Mouse (Mus musculus) G1E (cell line): ENCODE results near the gene Gpr68. TPM values are rescaled to one million over a fixed set of nuclear protein-coding genes. Genes with fewer than 3 reads are reported as not detected.

Source experiments
- ATAC-seq: 2 replicates; pipeline ENCODE4 v1.8.0; 2016; ENCODE audit warnings: mild to moderate bottlenecking; ENCODE audit not compliant: insufficient number of reproducible peaks, poor library complexity, low FRiP score, severe bottlenecking; ENCODE audit errors: extremely low read depth
- DNase-seq: peaks from one replicate; pipeline ENCODE4 v3.0.0; 2012; ENCODE audit warnings: low spot score
- H3K27me3 ChIP-seq: 2 replicates; pipeline ENCODE4 v1.6.1; 2012; ENCODE audit warnings: mild to moderate bottlenecking, low read length, inconsistent platforms; ENCODE audit not compliant: insufficient read depth
- H3K36me3 ChIP-seq: replicated peaks from 2 replicates; pipeline ENCODE3; 2012; ENCODE audit warnings: mild to moderate bottlenecking, inconsistent platforms
- H3K4me1 ChIP-seq: 2 replicates; pipeline ENCODE4 v1.6.1; 2012; ENCODE audit warnings: low read depth, low read length, inconsistent platforms, mixed read lengths; ENCODE audit not compliant: insufficient read depth
- H3K4me3 ChIP-seq: 2 replicates; pipeline ENCODE4 v1.5.1; 2012; ENCODE audit warnings: low read depth, mild to moderate bottlenecking, inconsistent platforms, low read length, moderate library complexity, mixed read lengths
- H3K9me3 ChIP-seq: replicated peaks from 2 replicates; pipeline ENCODE4 v1.6.1; 2012; ENCODE audit warnings: inconsistent platforms
- CTCF ChIP-seq: IDR thresholded peaks from 2 replicates; pipeline ENCODE4 v1.5.1; 2012; ENCODE audit warnings: low read depth, low read length, inconsistent platforms, mixed read lengths
- GATA1 ChIP-seq: IDR thresholded peaks from 2 replicates; pipeline ENCODE4 v1.6.1; 2012; ENCODE audit warnings: borderline replicate concordance, low read length, inconsistent platforms, mixed read lengths
- GATA2 ChIP-seq: IDR thresholded peaks from 2 replicates; pipeline ENCODE4 v1.6.1; 2012; ENCODE audit warnings: low read depth, low read length, inconsistent platforms, borderline replicate concordance
- POLR2AphosphoS5 ChIP-seq: IDR thresholded peaks from 2 replicates; pipeline ENCODE4 v1.6.1; 2012; ENCODE audit warnings: low read depth, low read length, inconsistent platforms; ENCODE audit not compliant: insufficient replicate concordance
- TAL1 ChIP-seq: conservative IDR thresholded peaks from 2 replicates; pipeline ENCODE4 v1.6.1; 2012; ENCODE audit warnings: low read depth, low read length, inconsistent platforms, mixed read lengths
- polyA plus RNA-seq: library from polyadenylated mRNA; stranded (reverse); fragments of >175 nt; gene quantifications from 2 replicates; pipeline ENCODE4 v1.2.3, GENCODE M21; 2012
- total RNA-seq, 2 experiments: library from RNA; stranded (forward) in 1 of 2; stranded (reverse) in 1 of 2; fragments of 200-1000 nt in 1 of 2; fragments of >200 nt in 1 of 2; fragmentation: Nextera tagmentation in 1 of 2; gene quantifications; 2 replicates each; pipeline ENCODE4 v1.2.3; 2014 to 2017

The Gpr68 gene
- total and polyA plus RNA-seq, 3 experiments: 0.11 TPM; not detected in 2

- H3K27me3 ChIP-seq: peaks cover 34% of the 10 kb centered on the region
- H3K9me3 ChIP-seq: no peaks in the 10 kb centered on the region
- DNase-seq: no peak
- H3K4me1 ChIP-seq: peaks cover 6% of the 10 kb centered on the region
- no peak overlapping the region for H3K4me3 ChIP-seq
- no peaks in the 10 kb centered on the region for H3K36me3 ChIP-seq
- ATAC-seq: no peak
- TF ChIP-seq TAL1: no peak
- no peak for TF ChIP-seq CTCF
- TF ChIP-seq GATA2: no peak
- TF ChIP-seq POLR2AphosphoS5: no peak
- TF ChIP-seq GATA1: no peak
Measured at GRCm38 (mm10) chr12:100831629-100832325, 76.2 kb downstream of the Gpr68 start.

- H3K4me1 ChIP-seq: peaks cover 6% of the 10 kb centered on the region
- no peak overlapping the region for H3K4me3 ChIP-seq
- DNase-seq (no peak), ATAC-seq (no peak)
- no peaks in the 10 kb centered on the region for H3K9me3 ChIP-seq
- TF ChIP-seq CTCF (no peak), TAL1 (no peak), GATA2 (no peak), POLR2AphosphoS5 (no peak), GATA1 (no peak)
- peaks cover 30% of the 10 kb centered on the region for H3K27me3 ChIP-seq
- no peaks in the 10 kb centered on the region for H3K36me3 ChIP-seq
Measured at GRCm38 (mm10) chr12:100831021-100831420, 77.0 kb downstream of the Gpr68 start.

Other genes starting within 250 kb of the Gpr68 start
- 41.5 and 43.2 TPM in 2 replicates for gene Rps6ka5, start 181.2 kb downstream of the Gpr68 start, total RNA-seq (2014; fragmentation: Nextera tagmentation)
- gene Rps6ka5, start 181.2 kb downstream of the Gpr68 start, total RNA-seq (2017): 52.2 TPM in 2 replicates
- 10.9 and 12.6 TPM in 2 replicates for gene Rps6ka5, start 181.2 kb downstream of the Gpr68 start, polyA plus RNA-seq
- not detected in 2 replicates for gene Dglucy, start 129.1 kb downstream of the Gpr68 start, total RNA-seq (2014; fragmentation: Nextera tagmentation)
- 0.12 and 0.27 TPM in 2 replicates for gene Dglucy, start 129.1 kb downstream of the Gpr68 start, total RNA-seq (2017)
- 0.06 and 0.09 TPM in 2 replicates for gene Dglucy, start 129.1 kb downstream of the Gpr68 start, polyA plus RNA-seq
- gene Ccdc88c, start 120.9 kb upstream of the Gpr68 start, total RNA-seq (2014; fragmentation: Nextera tagmentation): 8.1 and 22.7 TPM in 2 replicates
- 9.1 and 9.2 TPM in 2 replicates for gene Ccdc88c, start 120.9 kb upstream of the Gpr68 start, total RNA-seq (2017)
- 31.0 and 32.8 TPM in 2 replicates for gene Ccdc88c, start 120.9 kb upstream of the Gpr68 start, polyA plus RNA-seq
- 278 and 290 TPM in 2 replicates for gene Ppp4r3a, start 175.5 kb upstream of the Gpr68 start, total RNA-seq (2014; fragmentation: Nextera tagmentation)
- gene Ppp4r3a, start 175.5 kb upstream of the Gpr68 start, total RNA-seq (2017): 150 and 171 TPM in 2 replicates
- gene Ppp4r3a, start 175.5 kb upstream of the Gpr68 start, polyA plus RNA-seq: 66.6 and 90.9 TPM in 2 replicates